Mouse (Mus musculus): ENCODE results near the gene Tyms. TPM values are rescaled to one million over a fixed set of nuclear protein-coding genes. Genes with fewer than 3 reads are reported as not detected.

Gene Tyms
- polyA plus RNA-seq, 1 experiment = 94.5 TPM

- Histone ChIP-seq H3K27me3 (ENCODE audit: control insufficient read depth, insufficient read depth, low read length, poor library complexity, severe bottlenecking) (no peaks in the 10 kb centered on the region), H3K36me3 (ENCODE audit: control insufficient read depth, insufficient read depth, low read length, poor library complexity, severe bottlenecking) (no peaks in the 10 kb centered on the region), H3K9me3 (replicated peaks; ENCODE audit: control insufficient read depth, insufficient read depth, low read length, poor library complexity, severe bottlenecking) (no peaks in the 10 kb centered on the region), H3K4me3 (ENCODE audit: low read depth, low read length) (peak overlapping the region; percentile 68), H3K9ac (ENCODE audit: low read depth, poor library complexity, severe bottlenecking) (peak overlapping the region; percentile 51), H3K4me1 (ENCODE audit: control insufficient read depth, insufficient read depth, low read length) (no peaks in the 10 kb centered on the region), H3K27ac (ENCODE audit: insufficient read depth, low read length) (no peak overlapping the region)
- no peak for TF ChIP-seq POLR2A (IDR thresholded peaks at IDR 0.05; ENCODE audit: insufficient read depth, low read length)
- TF ChIP-seq CTCF (IDR thresholded peaks at IDR 0.05; ENCODE audit: low read depth, low read length) = no peak
- no peak for TF ChIP-seq EP300 (IDR thresholded peaks at IDR 0.05; ENCODE audit: insufficient read depth, low read depth, low read length)
Observed at GRCm38 (mm10) chr5:30114761-30115140, 41.3 kb upstream of the Tyms start.

GRCm38 (mm10) chr5:30113881-30114760, 40.7 kb upstream of the Tyms start:
- TF ChIP-seq CTCF (IDR thresholded peaks at IDR 0.05; ENCODE audit: low read depth, low read length) (peak; percentile 46), EP300 (IDR thresholded peaks at IDR 0.05; ENCODE audit: insufficient read depth, low read depth, low read length) (no peak)
- H3K4me3 ChIP-seq (ENCODE audit: low read depth, low read length) = peak overlapping the region; percentile 68
- H3K4me1 ChIP-seq (ENCODE audit: control insufficient read depth, insufficient read depth, low read length) = no peaks in the 10 kb centered on the region
- H3K27me3 ChIP-seq (ENCODE audit: control insufficient read depth, insufficient read depth, low read length, poor library complexity, severe bottlenecking) = no peaks in the 10 kb centered on the region
- H3K9ac ChIP-seq (ENCODE audit: low read depth, poor library complexity, severe bottlenecking) = peak overlapping the region; percentile 51
- no peak overlapping the region for H3K27ac ChIP-seq (ENCODE audit: insufficient read depth, low read length)
- H3K36me3 ChIP-seq (ENCODE audit: control insufficient read depth, insufficient read depth, low read length, poor library complexity, severe bottlenecking) = no peaks in the 10 kb centered on the region
- no peaks in the 10 kb centered on the region for H3K9me3 ChIP-seq (replicated peaks; ENCODE audit: control insufficient read depth, insufficient read depth, low read length, poor library complexity, severe bottlenecking)

DNA sequence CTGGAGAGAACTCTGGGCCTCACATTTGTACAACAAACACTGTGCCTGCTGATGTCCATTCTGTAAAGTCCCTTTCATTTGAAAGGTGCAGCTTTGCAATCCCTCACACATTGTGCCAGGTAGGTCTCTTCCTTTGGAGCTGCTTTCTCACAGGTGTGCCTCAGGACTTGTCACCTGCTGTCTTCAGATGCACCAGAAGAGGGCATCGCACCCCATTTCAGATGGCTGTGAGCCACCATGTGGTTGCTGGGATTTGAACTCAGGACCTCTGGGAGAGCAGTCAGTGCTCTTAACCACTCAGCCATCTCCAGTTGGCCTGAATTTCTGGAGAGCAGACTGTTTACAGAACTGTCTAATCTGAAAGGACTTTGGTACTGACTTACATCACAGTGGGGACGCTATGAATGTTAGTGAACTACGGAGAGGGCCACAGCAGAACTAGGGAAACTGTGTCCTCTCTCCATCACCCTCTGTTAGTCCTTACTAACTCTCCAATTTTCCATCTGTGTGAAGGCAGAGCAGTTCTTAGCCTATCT, 39.2 kb upstream of the Tyms start:
- Histone ChIP-seq H3K27me3 (ENCODE audit: control insufficient read depth, insufficient read depth, low read length, poor library complexity, severe bottlenecking) (no peaks in the 10 kb centered on the region), H3K4me3 (ENCODE audit: low read depth, low read length) (no peak overlapping the region), H3K9me3 (replicated peaks; ENCODE audit: control insufficient read depth, insufficient read depth, low read length, poor library complexity, severe bottlenecking) (no peaks in the 10 kb centered on the region), H3K4me1 (ENCODE audit: control insufficient read depth, insufficient read depth, low read length) (peaks cover 2% of the 10 kb centered on the region), H3K9ac (ENCODE audit: low read depth, poor library complexity, severe bottlenecking) (no peak overlapping the region), H3K27ac (ENCODE audit: insufficient read depth, low read length) (no peak overlapping the region), H3K36me3 (ENCODE audit: control insufficient read depth, insufficient read depth, low read length, poor library complexity, severe bottlenecking) (no peaks in the 10 kb centered on the region)
- TF ChIP-seq EP300 (IDR thresholded peaks at IDR 0.05; ENCODE audit: insufficient read depth, low read depth, low read length) (no peak), CTCF (IDR thresholded peaks at IDR 0.05; ENCODE audit: low read depth, low read length) (peak; percentile 50)

GRCm38 (mm10) chr5:30111771-30112170, 38.4 kb upstream of the Tyms start:
- TF ChIP-seq POLR2A (IDR thresholded peaks at IDR 0.05; ENCODE audit: insufficient read depth, low read length) = no peak
- no peak for TF ChIP-seq EP300 (IDR thresholded peaks at IDR 0.05; ENCODE audit: insufficient read depth, low read depth, low read length)
- no peak for TF ChIP-seq CTCF (IDR thresholded peaks at IDR 0.05; ENCODE audit: low read depth, low read length)

DNA sequence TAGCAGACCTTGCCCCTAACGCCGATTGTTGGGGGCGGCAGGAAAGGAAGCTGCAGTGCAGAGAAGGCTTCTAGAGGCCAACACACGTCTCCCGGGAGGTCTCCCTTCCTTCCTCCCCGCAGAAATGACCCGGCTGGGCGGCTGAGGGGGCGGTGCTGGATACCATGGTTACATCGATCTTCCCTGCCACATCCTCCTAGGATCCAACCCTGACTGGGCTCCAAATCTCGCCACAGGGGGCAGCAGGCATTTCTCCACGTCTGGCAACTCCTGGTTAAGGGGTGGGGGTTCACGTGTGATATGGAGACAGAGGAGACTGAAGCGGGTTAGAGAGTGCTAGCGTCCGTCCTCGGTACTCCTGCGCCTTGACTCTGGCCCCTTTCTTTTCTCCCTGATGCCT, 37.7 kb upstream of the Tyms start:
- Histone ChIP-seq H3K36me3 (ENCODE audit: control insufficient read depth, insufficient read depth, low read length, poor library complexity, severe bottlenecking) (no peaks in the 10 kb centered on the region), H3K9me3 (replicated peaks; ENCODE audit: control insufficient read depth, insufficient read depth, low read length, poor library complexity, severe bottlenecking) (no peaks in the 10 kb centered on the region), H3K4me1 (ENCODE audit: control insufficient read depth, insufficient read depth, low read length) (peaks cover 2% of the 10 kb centered on the region), H3K27me3 (ENCODE audit: control insufficient read depth, insufficient read depth, low read length, poor library complexity, severe bottlenecking) (peaks cover 4% of the 10 kb centered on the region), H3K9ac (ENCODE audit: low read depth, poor library complexity, severe bottlenecking) (no peak overlapping the region), H3K27ac (ENCODE audit: insufficient read depth, low read length) (no peak overlapping the region), H3K4me3 (ENCODE audit: low read depth, low read length) (peak overlapping the region; percentile 25)
- no peak for TF ChIP-seq POLR2A (IDR thresholded peaks at IDR 0.05; ENCODE audit: insufficient read depth, low read length)
- TF ChIP-seq CTCF (IDR thresholded peaks at IDR 0.05; ENCODE audit: low read depth, low read length) = peak; percentile 20
- no peak for TF ChIP-seq EP300 (IDR thresholded peaks at IDR 0.05; ENCODE audit: insufficient read depth, low read depth, low read length)

More at GRCm38 (mm10) chr5:30111771-30112170, 38.4 kb upstream of the Tyms start:
- peak overlapping the region; percentile 25; the same call in 1 of the 2 replicates for H3K4me3 ChIP-seq (ENCODE audit: low read depth, low read length)
- no peak overlapping the region for H3K9ac ChIP-seq (ENCODE audit: low read depth, poor library complexity, severe bottlenecking)
- no peaks in the 10 kb centered on the region for H3K27me3 ChIP-seq (ENCODE audit: control insufficient read depth, insufficient read depth, low read length, poor library complexity, severe bottlenecking)
- H3K36me3 ChIP-seq (ENCODE audit: control insufficient read depth, insufficient read depth, low read length, poor library complexity, severe bottlenecking) = no peaks in the 10 kb centered on the region
- H3K9me3 ChIP-seq (replicated peaks; ENCODE audit: control insufficient read depth, insufficient read depth, low read length, poor library complexity, severe bottlenecking) = no peaks in the 10 kb centered on the region
- peaks cover 2% of the 10 kb centered on the region for H3K4me1 ChIP-seq (ENCODE audit: control insufficient read depth, insufficient read depth, low read length)
- no peak overlapping the region for H3K27ac ChIP-seq (ENCODE audit: insufficient read depth, low read length)
